Mouse (Mus musculus) megakaryocyte, embryonic 14.5 days (primary cell): ENCODE results near the gene Tmem204.

Source experiments
- FLI1 ChIP-seq: IDR thresholded peaks from 2 replicates; pipeline ENCODE4 v1.6.1; 2012; ENCODE audit warnings: low read length, inconsistent platforms, mixed read lengths
- GATA1 ChIP-seq: IDR thresholded peaks from 3 replicates; pipeline ENCODE4 v1.6.1; 2012; ENCODE audit warnings: mixed read lengths, low read length, inconsistent platforms, borderline replicate concordance

- TF ChIP-seq GATA1, result no peak
- TF ChIP-seq FLI1, result no peak
Measured at GRCm38 (mm10) chr17:25112423-25112810, 29.0 kb upstream of the Tmem204 start.
